Mouse (Mus musculus) left cerebral cortex, postnatal 14 days (tissue): ENCODE measurements at regions not wholly inside any gene's neighbourhood (a gene's known extent, or its start where the extent isn't known, plus 50 kb on each side); places are given as distances from the start of the nearest gene placed in this dataset.
"Not testable (repeated sequence)": the region's sequence is repeated elsewhere in the genome, so short reads cannot be mapped to it uniquely, and the experiment has no call there.

ENCODE experiments used
- DNase-seq, 2 experiments: peaks; one replicate each; pipeline ENCODE4 v3.0.0; 2021 to 2022; ENCODE audit warnings: low spot score in 2 of 2, mixed read lengths in 1 of 2
- intact Hi-C: fragments of 180-260 bp; cut with DNase I; formaldehyde crosslinking; loops from one replicate; pipeline ENCODE4 v1.15.1; 2025

DNA sequence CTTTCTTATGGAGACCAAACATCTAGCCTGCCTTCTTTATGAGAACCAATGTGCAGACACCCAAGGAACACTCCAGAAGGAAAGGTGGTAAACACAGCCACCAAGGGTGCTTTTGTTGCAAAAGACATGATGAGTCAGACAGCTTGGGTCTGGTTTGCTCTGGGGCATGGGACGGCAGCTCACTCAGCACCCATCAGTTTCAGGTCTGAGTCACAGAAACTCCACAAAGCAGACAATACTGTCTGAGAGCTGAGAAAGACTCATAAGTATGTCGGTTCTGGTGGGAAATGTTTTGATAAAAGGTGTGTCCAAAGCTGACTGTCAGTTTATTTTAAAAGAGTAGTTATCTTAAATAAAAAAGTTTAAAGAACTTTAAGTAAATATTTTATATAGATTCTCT lies 553.0 kb downstream of the Dcdc2c start:
- no peak for DNase-seq

DNA sequence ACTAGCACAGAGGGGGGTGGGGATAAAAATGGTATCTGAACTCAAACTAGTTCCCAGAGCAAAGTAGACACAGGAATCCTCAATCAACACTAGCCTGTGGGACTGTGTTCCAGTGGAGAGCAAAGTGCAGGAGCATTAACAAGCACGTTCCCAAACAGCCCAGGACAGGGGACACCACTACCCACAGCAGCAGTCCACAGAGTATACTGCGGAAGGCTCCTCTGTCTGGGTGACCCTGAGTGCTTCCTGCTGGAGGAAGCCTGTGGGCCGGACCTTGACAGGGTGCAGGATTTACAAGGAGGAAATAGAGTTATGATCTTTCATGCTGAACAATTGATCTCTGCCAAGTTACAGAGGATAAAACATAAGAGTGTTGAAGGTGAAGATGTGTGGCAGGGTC lies 560.0 kb downstream of the Dcdc2c start:
- no peak for DNase-seq
- intact Hi-C loops, result no loop called here

More for the DNA sequence above, 553.0 kb downstream of the Dcdc2c start:
- intact Hi-C loops, result no loop called here

- DNase-seq, result no peak
Observed at GRCm38 (mm10) chr12:27984261-27984841, 567.8 kb downstream of the Dcdc2c start.

DNA sequence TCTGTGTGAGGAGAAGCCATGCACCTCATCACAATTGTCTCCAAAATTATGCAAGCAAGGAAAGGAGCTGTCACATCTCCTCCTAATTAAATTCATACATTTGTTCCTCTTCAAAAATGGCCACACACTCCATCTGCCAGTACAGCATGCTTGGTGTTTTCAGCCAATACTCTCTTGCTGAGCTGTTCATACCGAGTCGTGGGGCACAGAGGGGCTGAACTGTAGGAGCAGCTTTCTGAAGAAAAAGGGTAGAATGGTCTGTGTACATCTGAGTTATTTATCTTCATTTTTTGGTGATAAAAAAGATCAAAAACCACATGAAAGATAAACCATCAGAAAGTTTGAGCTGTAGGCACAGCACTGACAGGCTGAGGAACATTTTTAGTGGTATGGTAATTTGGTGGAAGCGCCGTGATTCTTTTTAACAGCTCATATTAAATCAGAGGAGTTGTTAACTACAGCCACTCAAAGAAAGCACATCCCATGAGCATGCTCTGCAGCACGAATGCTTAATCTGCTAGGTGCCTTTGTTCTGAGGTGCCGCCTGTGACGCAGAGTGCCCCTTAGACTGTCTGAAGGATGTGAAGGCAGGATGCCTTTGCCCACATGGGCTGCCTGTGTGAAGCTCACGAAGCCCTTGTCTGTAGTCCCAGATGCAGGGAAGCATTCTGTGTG lies 573.8 kb downstream of the Dcdc2c start:
- intact Hi-C loops, result no loop called here
- peak; percentile 31 to 73 for DNase-seq

More at GRCm38 (mm10) chr12:27984261-27984841, 567.8 kb downstream of the Dcdc2c start:
- intact Hi-C loops, result no loop called here

DNA sequence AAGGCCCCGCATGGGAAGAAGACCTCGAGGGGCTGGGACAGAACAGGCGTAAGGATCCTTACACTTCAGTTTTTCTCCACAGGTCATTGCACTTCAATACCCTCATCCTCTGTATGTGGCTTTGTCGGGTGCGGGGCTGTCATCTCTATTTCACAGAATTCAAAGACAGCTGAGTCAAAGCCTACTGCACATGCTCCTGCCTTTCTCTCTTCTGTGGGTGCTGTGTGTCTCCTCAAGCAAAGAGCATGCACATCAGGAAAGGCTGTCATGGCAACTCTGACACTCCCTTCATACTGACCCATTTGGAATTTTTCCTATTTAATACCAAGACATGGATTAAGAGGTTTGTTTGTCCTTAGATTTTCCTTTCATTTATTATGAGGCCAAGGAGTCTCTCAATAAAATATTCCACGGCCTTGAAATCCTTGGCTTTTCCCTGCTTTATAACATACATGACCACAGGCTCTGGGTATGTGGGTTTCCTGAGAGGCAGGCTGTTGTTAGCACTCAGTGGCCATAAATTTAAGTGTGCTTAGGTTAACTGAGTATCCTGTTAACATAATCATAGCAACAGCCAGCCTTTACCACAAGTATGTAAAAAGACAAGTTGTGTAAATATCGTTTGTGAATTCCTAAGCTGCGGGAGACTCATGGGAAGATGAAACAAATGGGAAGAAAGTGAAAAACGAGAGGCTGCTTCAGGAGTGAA lies 574.5 kb downstream of the Dcdc2c start:
- DNase-seq, result peak in 1 of 2 experiments; percentile 20
- intact Hi-C loops, result no loop called here

DNA sequence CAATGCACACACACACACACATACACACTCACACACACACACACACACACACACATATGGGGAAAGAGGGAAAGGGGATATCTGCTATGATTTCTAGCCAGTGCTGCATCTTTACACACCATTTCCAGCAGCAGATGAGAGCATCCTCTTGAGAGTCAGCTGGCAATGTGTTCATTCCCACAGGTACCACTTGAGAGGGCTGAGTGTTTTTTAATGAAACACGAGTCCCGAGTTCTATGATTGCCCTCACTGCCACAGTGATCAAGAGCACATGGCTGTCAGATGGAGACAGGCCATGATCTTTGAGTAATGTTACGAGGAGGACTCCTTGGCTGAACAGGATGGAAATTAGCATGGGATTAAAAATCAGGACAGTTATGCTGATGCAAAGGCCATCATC lies 589.3 kb downstream of the Dcdc2c start:
- no peak for DNase-seq
- intact Hi-C loops, result no loop called here

GRCm38 (mm10) chr12:27960064-27960463 lies 592.1 kb downstream of the Dcdc2c start:
- no peak for DNase-seq
- intact Hi-C loops, result no loop called here

GRCm38 (mm10) chr12:27947646-27948045 lies 604.6 kb downstream of the Dcdc2c start:
- DNase-seq, result no peak
- intact Hi-C loops, result no loop called here

GRCm38 (mm10) chr12:27946866-27947459 lies 604.6 kb upstream of the Sox11 start:
- intact Hi-C loops, result no loop called here

DNA sequence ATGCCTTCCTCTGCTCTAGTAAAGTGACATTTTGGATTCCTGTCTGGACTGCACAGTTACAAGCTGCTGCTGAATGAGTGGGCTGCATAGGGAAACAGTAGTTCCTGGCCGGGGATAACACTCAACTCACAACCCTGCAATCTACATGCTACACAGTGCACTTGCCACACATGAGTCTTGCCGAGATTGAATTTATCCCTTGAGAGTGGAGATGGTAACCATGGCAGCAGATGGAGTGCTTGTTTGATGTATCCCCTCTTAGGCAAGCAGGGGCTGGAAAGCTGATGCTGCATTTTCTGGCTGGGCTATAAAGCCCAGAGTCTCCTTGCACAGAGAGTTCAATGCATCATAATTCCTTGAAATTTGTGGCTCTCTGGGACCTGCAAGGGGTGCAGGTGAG lies 603.0 kb upstream of the Sox11 start:
- intact Hi-C loops, result no loop called here
- DNase-seq, result peak in 1 of 2 experiments; percentile 34

More at GRCm38 (mm10) chr12:27946866-27947459, 604.6 kb upstream of the Sox11 start:
- no peak for DNase-seq

GRCm38 (mm10) chr12:27941053-27941452 lies 598.7 kb upstream of the Sox11 start:
- no peak for DNase-seq
- intact Hi-C loops, result no loop called here

GRCm38 (mm10) chr12:27932382-27933140 lies 590.2 kb upstream of the Sox11 start:
- intact Hi-C loops, result no loop called here
- DNase-seq, result peak; percentile 30 to 61

DNA sequence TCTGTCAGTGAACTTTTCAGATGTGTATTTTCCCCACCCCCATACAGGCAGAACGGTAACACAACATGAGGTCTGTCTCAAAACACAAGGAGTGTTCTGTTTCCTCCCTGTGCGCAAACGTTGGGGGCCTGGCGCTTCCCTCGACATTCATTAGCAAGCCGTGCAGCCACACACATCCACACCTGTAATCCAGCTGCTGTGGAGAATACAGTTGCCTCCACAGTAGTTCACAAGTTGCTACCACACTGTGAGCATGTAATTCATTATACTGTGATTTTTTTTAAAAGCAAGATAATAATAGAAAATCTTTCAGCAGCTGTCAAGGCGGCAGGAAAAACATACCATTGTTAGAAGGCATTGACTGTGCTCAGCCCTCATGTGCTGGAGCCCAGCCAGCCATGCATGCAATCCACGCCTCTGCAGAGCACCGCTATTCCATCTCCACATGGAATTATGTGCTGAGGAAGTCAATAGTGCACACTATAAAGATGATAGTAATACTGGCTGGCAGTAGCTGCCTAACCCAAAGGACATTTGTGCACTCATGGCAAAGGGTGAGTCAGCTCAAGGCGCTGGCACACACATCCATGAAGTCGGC lies 586.1 kb upstream of the Sox11 start:
- intact Hi-C loops, result no loop called here
- peak; percentile 11 to 19 for DNase-seq

DNA sequence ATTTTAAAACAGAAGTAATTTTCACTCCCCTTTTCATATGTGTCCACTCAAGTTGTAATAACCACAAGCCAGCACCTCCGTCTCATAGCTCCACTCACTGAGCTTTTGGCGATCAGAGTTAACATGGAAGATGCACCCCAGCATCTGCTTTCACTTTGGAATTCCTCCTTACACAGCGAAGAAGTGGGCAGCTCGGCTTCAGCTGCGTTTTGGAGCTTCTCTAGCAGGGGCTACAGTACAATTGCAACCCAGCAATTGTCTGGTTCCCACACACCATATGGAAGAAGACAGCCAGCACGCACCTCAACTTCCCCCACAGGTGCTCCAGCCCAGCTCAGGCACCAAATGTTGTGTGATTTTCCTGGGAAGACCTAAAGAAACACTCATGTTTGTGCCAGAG lies 584.4 kb upstream of the Sox11 start:
- intact Hi-C loops, result no loop called here
- no peak for DNase-seq

GRCm38 (mm10) chr12:27920607-27921006 lies 578.2 kb upstream of the Sox11 start:
- intact Hi-C loops, result no loop called here
- no peak for DNase-seq

GRCm38 (mm10) chr12:27916401-27916920 lies 574.1 kb upstream of the Sox11 start:
- no peak for DNase-seq
- intact Hi-C loops, result no loop called here

DNA sequence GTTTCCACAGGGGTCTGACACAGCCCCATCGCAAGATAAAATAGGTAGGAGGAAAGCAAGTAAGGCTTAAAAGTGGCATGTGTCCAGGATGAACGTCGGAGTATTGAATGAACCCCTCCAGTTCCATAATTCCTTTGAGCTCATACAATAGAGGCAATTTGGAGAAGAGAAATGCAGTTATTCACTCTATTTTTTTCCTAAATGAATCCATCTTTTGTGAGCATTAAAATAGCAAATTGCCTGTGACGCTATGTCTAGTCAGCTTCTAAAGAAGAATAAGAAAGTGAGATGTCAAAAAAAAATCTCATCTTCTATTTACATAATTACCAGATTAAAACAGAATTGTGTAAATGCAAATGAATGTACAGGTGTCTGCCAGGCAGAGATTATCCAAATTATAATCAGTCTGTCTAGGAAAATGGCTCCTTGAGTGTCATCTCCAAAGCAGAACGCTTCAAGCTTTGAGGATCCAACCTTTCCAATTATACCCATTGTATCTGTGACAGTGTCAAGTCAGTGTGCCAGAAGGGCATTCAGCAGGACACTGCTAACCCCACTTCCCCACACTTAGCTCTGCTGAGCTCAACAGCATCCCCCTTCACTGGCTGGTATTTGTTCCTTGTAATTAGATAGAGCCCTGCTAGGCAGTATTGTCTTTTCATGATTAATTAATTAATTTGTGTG lies 567.2 kb upstream of the Sox11 start:
- intact Hi-C loops, result no loop called here

DNA sequence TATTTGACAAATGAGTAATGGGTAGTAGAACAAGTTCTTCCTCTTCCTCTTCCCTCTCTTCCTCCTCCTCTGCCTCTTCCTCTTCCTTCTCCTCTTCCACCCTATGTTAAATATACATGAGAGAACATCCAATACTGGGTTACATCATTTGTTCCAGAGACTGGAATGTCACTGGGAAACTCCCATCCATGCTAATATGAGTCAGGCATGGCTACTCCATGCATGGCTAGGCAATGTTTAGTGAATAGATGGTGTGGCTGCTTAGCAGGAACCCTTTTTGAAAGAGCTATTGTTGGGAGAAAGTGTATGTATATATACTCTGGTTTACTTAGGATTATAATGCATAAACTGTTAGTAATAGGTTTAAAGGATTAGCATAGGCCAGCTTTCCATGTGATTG lies 554.3 kb upstream of the Sox11 start:
- intact Hi-C loops, DNase-seq: not testable (repeated sequence)

More for the DNA sequence above, 567.2 kb upstream of the Sox11 start:
- no peak for DNase-seq
